10 mouse cellular contexts compared by ENCODE assay signal in the genomic region with DNA sequence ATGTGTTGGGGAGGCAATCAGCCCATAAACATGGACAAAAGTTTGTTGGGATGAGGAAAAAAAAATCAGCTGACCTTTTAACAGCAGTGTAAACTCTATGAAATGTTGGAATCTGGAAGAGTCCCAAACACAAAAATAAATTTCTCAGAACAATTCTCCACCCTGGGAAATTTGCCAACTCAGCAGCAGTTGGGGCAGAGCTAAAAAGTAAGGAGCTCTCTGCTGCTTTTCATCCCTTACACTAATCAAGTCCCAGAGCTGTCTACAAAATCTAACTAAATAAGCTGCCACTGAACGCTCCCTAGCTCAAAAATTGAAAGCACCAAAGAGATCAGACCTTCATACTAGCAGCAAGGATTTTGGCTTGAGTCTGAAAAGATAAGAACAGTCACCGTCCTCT.
A peak's percentile ranks its signal among the peaks of the same experiment; 100 is the strongest.
DNase-seq lines count a peak whose midpoint lies in the region; ATAC-seq and TF ChIP-seq lines count a peak whose summit lies in the region.
"Had no signal": no experiment of that assay in that cellular context is flagged by ENCODE, and none has a peak within 500 bp of the region (broad histone marks: within the 10 kb centered on the region; RNA-seq: fewer than 3 reads in every experiment).

No protein-coding gene starts in this region.

- H3K27ac ChIP-seq in heart, embryonic 11.5 days (ENCODE audit: low read depth, low read length): no peak overlapping the region
- H3K27ac ChIP-seq in lung, embryonic 14.5 days (ENCODE audit: low read depth): no peak overlapping the region; the same call in 1 of the 2 replicates
- H3K27ac ChIP-seq in thymus, adult 2 months (ENCODE audit: control insufficient read depth, insufficient read depth, low read length): no peak overlapping the region
- H3K27ac ChIP-seq: heart, embryonic 13.5 days; macrophage had no signal

- WGBS in heart, embryonic 11.5 days (ENCODE audit: insufficient replicate concordance): 44% methylated on average over 2 of the region's 2 CpGs
- WGBS in lung, embryonic 14.5 days: 35% methylated on average over 2 of the region's 2 CpGs
- WGBS in lung, adult 2 months: 29% methylated on average over 2 of the region's 2 CpGs
- 87% methylated on average over 2 of the region's 2 CpGs for whole genome bisulfite sequencing in thymus, adult 2 months

- TF ChIP-seq CTCF in lung, embryonic 14.5 days (IDR thresholded peaks at IDR 0.05; ENCODE audit: low read depth): no peak
- TF ChIP-seq CTCF in lung, adult 2 months (IDR thresholded peaks at IDR 0.05; ENCODE audit: insufficient read depth, low read length): no peak
- no peak for TF ChIP-seq CTCF in brain, embryonic 14.5 days (IDR thresholded peaks at IDR 0.05; ENCODE audit: borderline replicate concordance, extremely low read depth, insufficient read depth, insufficient read length)
- TF ChIP-seq CTCF in thymus, adult 2 months (IDR thresholded peaks at IDR 0.05; ENCODE audit: borderline replicate concordance, control insufficient read depth, extremely low read depth, insufficient read depth, low read length, poor library complexity): no peak

- H3K9me3 ChIP-seq in heart, embryonic 11.5 days (replicated peaks; ENCODE audit: control insufficient read depth, low read length): no peaks in the 10 kb centered on the region
- no peaks in the 10 kb centered on the region for H3K9me3 ChIP-seq in lung, embryonic 14.5 days (ENCODE audit: low read depth, low read length)
- H3K9me3 ChIP-seq: heart, embryonic 13.5 days had no signal

- H3K36me3 ChIP-seq in heart, embryonic 11.5 days (ENCODE audit: control insufficient read depth, insufficient read depth, low read length): no peaks in the 10 kb centered on the region
- no peaks in the 10 kb centered on the region for H3K36me3 ChIP-seq in lung, embryonic 14.5 days (ENCODE audit: insufficient read depth)
- no peaks in the 10 kb centered on the region for H3K36me3 ChIP-seq in thymus, adult 2 months (ENCODE audit: control insufficient read depth, insufficient read depth, low read length)
- H3K36me3 ChIP-seq: heart, embryonic 13.5 days had no signal

- H3K27me3 ChIP-seq in heart, embryonic 11.5 days (ENCODE audit: control insufficient read depth, insufficient read depth, low read length): no peaks in the 10 kb centered on the region
- H3K27me3 ChIP-seq in lung, embryonic 14.5 days (ENCODE audit: insufficient read depth, low read length): no peaks in the 10 kb centered on the region
- H3K27me3 ChIP-seq in thymus, adult 2 months (ENCODE audit: control insufficient read depth, insufficient read depth, low read length): no peaks in the 10 kb centered on the region

- H3K4me1 ChIP-seq in heart, embryonic 11.5 days (ENCODE audit: control insufficient read depth, insufficient read depth, low read length): no peaks in the 10 kb centered on the region
- no peaks in the 10 kb centered on the region for H3K4me1 ChIP-seq in lung, embryonic 14.5 days (ENCODE audit: insufficient read depth)
- H3K4me1 ChIP-seq in lung, adult 2 months (ENCODE audit: control insufficient read depth, insufficient read depth, low read length): no peaks in the 10 kb centered on the region
- H3K4me1 ChIP-seq in thymus, adult 2 months (replicated peaks; ENCODE audit: control insufficient read depth, insufficient read depth, low read length): no peaks in the 10 kb centered on the region

- no peak for ATAC-seq in heart, embryonic 11.5 days (replicated peaks; ENCODE audit: insufficient number of reproducible peaks, low FRiP score, low TSS enrichment)
- ATAC-seq in lung, embryonic 14.5 days (ENCODE audit: insufficient read depth): peak; percentile 88
- ATAC-seq: forebrain, embryonic 16.5 days had no signal

- no peak overlapping the region for H3K4me2 ChIP-seq in heart, embryonic 11.5 days
- no peak overlapping the region for H3K4me2 ChIP-seq in lung, embryonic 14.5 days
- H3K4me2 ChIP-seq: heart, embryonic 13.5 days had no signal

- no peak for TF ChIP-seq POLR2A in lung, adult 2 months (IDR thresholded peaks at IDR 0.05; ENCODE audit: borderline replicate concordance, extremely low read depth, low read depth, low read length)
- TF ChIP-seq POLR2A in brain, embryonic 14.5 days (IDR thresholded peaks at IDR 0.05; ENCODE audit: borderline replicate concordance, extremely low read depth, insufficient read depth, insufficient read length, poor library complexity, severe bottlenecking): no peak
- no peak for TF ChIP-seq POLR2A in thymus, adult 2 months (IDR thresholded peaks at IDR 0.05; ENCODE audit: control insufficient read depth, extremely low read depth, insufficient read depth, low read length, poor library complexity)

- DNase-seq in heart, adult 9 months (ENCODE audit: low spot score in 2 of 2): peak; percentile 19 to 47
- peak; percentile 94 for DNase-seq in lung, embryonic 14.5 days
- no peak for DNase-seq in lung, adult 2 months
- DNase-seq in brain, embryonic 14.5 days (ENCODE audit: low read depth): peak; percentile 62
- peak; percentile 10 for DNase-seq in skeletal muscle tissue, adult 2 months (ENCODE audit: low read depth, low spot score)
- no peak for DNase-seq in thymus, adult 2 months

- H3K9ac ChIP-seq in heart, embryonic 11.5 days (ENCODE audit: low read depth, low read length): no peak overlapping the region
- H3K9ac ChIP-seq in lung, embryonic 14.5 days: no peak overlapping the region
- H3K9ac ChIP-seq: heart, embryonic 13.5 days had no signal

- H3K4me3 ChIP-seq in heart, embryonic 11.5 days (ENCODE audit: low read depth, low read length): no peak overlapping the region
- no peak overlapping the region for H3K4me3 ChIP-seq in lung, embryonic 14.5 days (ENCODE audit: low read depth, low read length)
- H3K4me3 ChIP-seq in lung, adult 2 months (replicated peaks; ENCODE audit: extremely low read depth, low read depth, low read length): no peak overlapping the region
- no peak overlapping the region for H3K4me3 ChIP-seq in thymus, adult 2 months (ENCODE audit: control insufficient read depth, insufficient read depth, low read length)
- H3K4me3 ChIP-seq: heart, embryonic 13.5 days had no signal

Comparison
In these comparisons a context has a peak if more than half of its experiments do, and no peak if none do; other contexts are left out.
1. DNase-seq: peak in heart, adult 9 months (2 of 2), lung, embryonic 14.5 days (single experiment), brain, embryonic 14.5 days (single experiment) and skeletal muscle tissue, adult 2 months (single experiment); none in lung, adult 2 months (single experiment) and thymus, adult 2 months (single experiment).